Mouse (Mus musculus) liver, adult 2 months (tissue): ENCODE results near the gene Rasa3. TPM values are rescaled to one million over a fixed set of nuclear protein-coding genes. Genes with fewer than 3 reads are reported as not detected.
A peak's percentile ranks its signal among the peaks of the same experiment; 100 is the strongest.

ENCODE experiments used
- DNase-seq: peaks from one replicate; pipeline ENCODE4 v3.0.0-alpha.2; 2011; ENCODE audit warnings: low read depth, low spot score; ENCODE audit errors: extremely low read depth
- H3K27ac ChIP-seq: fragments of 200-500 bp; replicated peaks from 2 replicates; pipeline ENCODE4 v1.5.1; 2012; ENCODE audit warnings: low read depth, mild to moderate bottlenecking, control low read depth, inconsistent platforms, low read length; ENCODE audit not compliant: insufficient read depth
- H3K27me3 ChIP-seq: fragments of 200-500 bp; 2 replicates; pipeline ENCODE4 v1.6.1; 2012; ENCODE audit warnings: mild to moderate bottlenecking, moderate library complexity, low read length, inconsistent platforms; ENCODE audit not compliant: control insufficient read depth, insufficient read depth
- H3K36me3 ChIP-seq: fragments of 200-500 bp; 2 replicates; pipeline ENCODE4 v1.6.1; 2012; ENCODE audit warnings: low read length, inconsistent platforms; ENCODE audit not compliant: control insufficient read depth, insufficient read depth
- H3K4me1 ChIP-seq: fragments of 200-500 bp; 2 replicates; pipeline ENCODE4 v1.6.1; 2011; ENCODE audit warnings: low read length; ENCODE audit not compliant: control insufficient read depth, insufficient read depth
- H3K4me3 ChIP-seq: fragments of 200-500 bp; 2 replicates; pipeline ENCODE4 v1.5.1; 2011; ENCODE audit warnings: low read depth, mild to moderate bottlenecking, control low read depth, low read length, moderate library complexity; ENCODE audit not compliant: insufficient read depth
- H3K79me2 ChIP-seq: fragments of 200-500 bp; 2 replicates; pipeline ENCODE4 v1.6.1; 2012; ENCODE audit warnings: inconsistent platforms, mild to moderate bottlenecking, low read length, moderate library complexity; ENCODE audit not compliant: control insufficient read depth, insufficient read depth
- H3K9ac ChIP-seq: fragments of 200-500 bp; 2 replicates; pipeline ENCODE4 v1.6.1; 2012; ENCODE audit warnings: low read depth, mild to moderate bottlenecking, control low read depth, inconsistent platforms, low read length
- CTCF ChIP-seq: fragments of 200-500 bp; IDR thresholded peaks from 2 replicates; pipeline ENCODE4 v1.5.1; 2011; ENCODE audit warnings: low read depth, low read length, control low read depth
- POLR2A ChIP-seq: fragments of 200-500 bp; IDR thresholded peaks from 2 replicates; pipeline ENCODE4 v1.6.1; 2011; ENCODE audit warnings: low read length, control low read depth; ENCODE audit not compliant: insufficient read depth; ENCODE audit errors: extremely low read depth
- WGBS: fragments of 180-500 bp; shearing (Covaris S2); methylation state at CpG from one replicate; pipeline ENCODE4 v1.1.7; 2018; 5-methylcytosine and 5-hydroxymethylcytosine counted together
- polyA plus RNA-seq: library from polyadenylated mRNA; depleted of rRNA; stranded (reverse); fragments of >200 nt; gene quantifications from 2 replicates; pipeline ENCODE4 v1.2.3, GENCODE M21; 2012
- total RNA-seq: library from RNA; depleted of rRNA; stranded (reverse); fragments of >200 nt; gene quantifications from 2 replicates; pipeline ENCODE4 v1.2.3, GENCODE M21; 2014

Rasa3 gene
- total and polyA plus RNA-seq, 2 experiments = 6.6 to 10.3 TPM

DNA sequence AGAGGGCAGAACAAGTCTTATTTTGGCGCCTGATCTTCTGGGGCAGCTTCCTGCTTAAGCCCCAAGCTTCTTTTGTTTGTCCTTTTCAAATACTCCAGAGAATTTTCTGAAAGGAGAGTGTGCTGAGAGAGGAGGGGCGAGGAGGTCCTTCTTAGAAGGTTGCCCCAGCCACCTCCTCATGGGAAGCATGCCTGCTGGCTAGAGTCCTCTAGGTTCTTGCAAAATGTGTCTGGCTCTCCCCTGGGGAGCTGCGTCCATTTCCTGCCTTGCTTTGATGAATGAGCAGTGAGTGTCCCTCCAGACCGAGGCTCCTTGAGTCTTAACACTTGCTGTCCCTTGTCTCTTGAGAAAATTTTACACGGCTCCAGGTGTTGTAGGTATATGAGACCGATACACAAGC, 11.1 kb upstream of the Rasa3 start:
- Histone ChIP-seq H3K4me1 (no peaks in the 10 kb centered on the region), H3K36me3 (no peaks in the 10 kb centered on the region), H3K9ac (no peak overlapping the region), H3K27ac (no peak overlapping the region), H3K27me3 (no peaks in the 10 kb centered on the region), H3K79me2 (no peaks in the 10 kb centered on the region), H3K4me3 (no peak overlapping the region)
- no peak for DNase-seq
- TF ChIP-seq CTCF (no peak), POLR2A (no peak)
- 73% methylated on average over 6 of the region's 6 CpGs for WGBS

DNA sequence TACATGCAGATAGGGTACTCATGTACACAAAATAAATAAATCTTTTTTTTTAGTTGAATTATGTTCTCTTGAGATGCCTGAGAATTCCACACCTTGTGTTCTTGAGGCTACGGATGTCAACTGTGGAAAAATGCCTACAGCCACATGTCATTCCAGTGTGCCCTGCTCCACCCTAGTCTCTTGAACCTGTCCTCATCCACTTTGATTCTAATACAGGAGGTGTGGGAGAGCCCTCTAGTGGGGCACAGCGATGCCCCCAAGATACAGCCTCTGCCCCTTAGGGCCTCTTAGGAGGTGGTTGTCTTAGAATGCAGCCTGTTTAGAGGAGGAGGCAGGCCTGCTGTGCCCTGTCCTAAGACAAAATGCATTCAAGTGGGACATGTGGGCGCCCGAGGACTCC, 10.5 kb upstream of the Rasa3 start:
- 85% methylated on average over 4 of the region's 4 CpGs for WGBS
- no peak for DNase-seq
- Histone ChIP-seq H3K79me2 (no peaks in the 10 kb centered on the region), H3K36me3 (no peaks in the 10 kb centered on the region), H3K27me3 (no peaks in the 10 kb centered on the region), H3K9ac (no peak overlapping the region), H3K27ac (no peak overlapping the region), H3K4me1 (no peaks in the 10 kb centered on the region), H3K4me3 (no peak overlapping the region)
- 0 out of 2 replicates have a peak, but pooled peaks have one; percentile 24 for TF ChIP-seq CTCF
- TF ChIP-seq POLR2A = no peak

- Histone ChIP-seq H3K79me2 (no peaks in the 10 kb centered on the region), H3K36me3 (no peaks in the 10 kb centered on the region), H3K4me3 (no peak overlapping the region), H3K4me1 (no peaks in the 10 kb centered on the region), H3K9ac (no peak overlapping the region), H3K27me3 (no peaks in the 10 kb centered on the region), H3K27ac (no peak overlapping the region)
- TF ChIP-seq POLR2A = no peak
- no peak for TF ChIP-seq CTCF
- WGBS = 96% methylated on average over 8 of the region's 8 CpGs
- no peak for DNase-seq
These were observed 9.8 kb upstream of the Rasa3 start for GRCm38 (mm10) chr8:13687101-13687717.

DNA sequence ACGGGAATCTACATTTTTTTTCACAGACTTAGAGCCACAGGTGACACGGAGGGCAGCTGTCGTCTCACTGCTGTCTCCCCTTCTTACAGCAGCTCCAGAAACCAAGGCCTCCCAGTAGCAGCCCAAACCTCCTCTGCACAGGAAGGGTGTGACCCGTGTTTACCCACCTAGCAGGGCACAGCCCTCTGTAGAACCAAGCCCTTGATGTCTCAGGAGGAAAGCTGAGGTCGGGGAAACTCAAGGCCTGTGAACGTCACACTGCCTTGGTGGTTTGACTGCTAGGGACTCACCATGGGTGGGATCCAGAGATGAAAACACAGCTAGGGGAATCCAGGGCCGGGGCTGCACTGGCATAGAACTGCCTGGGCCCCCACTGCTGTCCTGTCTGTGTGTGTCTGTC, 9.0 kb upstream of the Rasa3 start:
- H3K27ac ChIP-seq = no peak overlapping the region

DNA sequence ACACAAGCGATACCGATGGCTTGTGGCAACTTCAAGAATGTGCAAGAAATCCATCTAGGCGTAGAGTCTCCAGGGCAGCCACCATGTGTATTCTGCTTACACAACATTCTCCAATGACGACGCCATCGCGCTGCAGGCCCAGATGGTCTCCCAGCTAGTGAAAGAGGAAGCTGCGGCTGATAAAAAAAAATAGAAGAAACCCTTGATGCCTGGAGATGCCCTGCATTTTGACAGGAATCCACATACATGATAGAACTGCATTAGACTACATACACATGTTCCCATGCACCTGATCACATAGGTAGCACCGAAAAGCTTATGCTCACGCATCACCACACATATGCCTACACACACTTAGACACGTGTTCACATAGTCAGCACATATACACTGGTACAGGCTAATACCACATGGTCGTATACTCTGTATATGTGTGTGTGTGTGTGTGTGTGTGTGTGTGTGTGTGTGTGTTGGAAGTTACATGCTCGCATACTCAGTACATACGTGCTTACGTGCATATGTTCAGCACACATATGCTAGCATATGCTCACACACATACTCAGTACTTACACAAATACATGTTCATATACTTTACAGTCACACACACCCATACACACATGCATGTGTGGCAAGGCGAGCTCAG, 8.4 kb upstream of the Rasa3 start:
- no peak for DNase-seq
- H3K27ac ChIP-seq = no peak overlapping the region
- H3K9ac ChIP-seq = no peak overlapping the region
- H3K36me3 ChIP-seq = no peaks in the 10 kb centered on the region
- WGBS = 85% methylated on average over 16 of the region's 16 CpGs
- no peak overlapping the region for H3K4me3 ChIP-seq
- no peaks in the 10 kb centered on the region for H3K79me2 ChIP-seq
- no peaks in the 10 kb centered on the region for H3K4me1 ChIP-seq
- TF ChIP-seq CTCF (no peak), POLR2A (no peak)
- no peaks in the 10 kb centered on the region for H3K27me3 ChIP-seq

More for the DNA sequence above, 9.0 kb upstream of the Rasa3 start:
- Histone ChIP-seq H3K4me3 (no peak overlapping the region), H3K36me3 (no peaks in the 10 kb centered on the region), H3K79me2 (no peaks in the 10 kb centered on the region), H3K4me1 (no peaks in the 10 kb centered on the region), H3K9ac (no peak overlapping the region), H3K27me3 (no peaks in the 10 kb centered on the region)
- WGBS = 77% methylated on average over 7 of the region's 7 CpGs
- no peak for TF ChIP-seq CTCF
- TF ChIP-seq POLR2A = no peak
- DNase-seq = no peak

GRCm38 (mm10) chr8:13684131-13684530, 6.7 kb upstream of the Rasa3 start:
- TF ChIP-seq CTCF (no peak), POLR2A (no peak)
- Histone ChIP-seq H3K79me2 (no peaks in the 10 kb centered on the region), H3K9ac (no peak overlapping the region), H3K27ac (no peak overlapping the region), H3K4me1 (no peaks in the 10 kb centered on the region), H3K36me3 (no peaks in the 10 kb centered on the region), H3K27me3 (no peaks in the 10 kb centered on the region), H3K4me3 (no peak overlapping the region)
- WGBS = 71% methylated on average over 7 of the region's 7 CpGs
- no peak for DNase-seq
